Mouse (Mus musculus) gastrocnemius, postnatal 14 days (tissue): Measurements from ENCODE around the gene Ankrd66. TPM values are rescaled to one million over a fixed set of nuclear protein-coding genes. Genes with fewer than 3 reads are reported as not detected.
"Not testable (repeated sequence)": the region's sequence is repeated elsewhere in the genome, so short reads cannot be mapped to it uniquely, and the experiment has no call there.

Source experiments
- DNase-seq: peaks from one replicate; pipeline ENCODE4 v3.0.0; 2021; ENCODE audit warnings: mixed read lengths
- intact Hi-C: fragments of 180-260 bp; cut with DNase I; formaldehyde crosslinking; loops from one replicate; pipeline ENCODE4 v1.15.1; 2025; ENCODE audit warnings: low total_unique reads
- total RNA-seq, 2 experiments: library from RNA; stranded (reverse); gene quantifications; 2 replicates each; pipeline ENCODE4 v1.2.3; 2021

The Ankrd66 gene
- total RNA-seq, 2 experiments from 2014 or later = not detected

DNA sequence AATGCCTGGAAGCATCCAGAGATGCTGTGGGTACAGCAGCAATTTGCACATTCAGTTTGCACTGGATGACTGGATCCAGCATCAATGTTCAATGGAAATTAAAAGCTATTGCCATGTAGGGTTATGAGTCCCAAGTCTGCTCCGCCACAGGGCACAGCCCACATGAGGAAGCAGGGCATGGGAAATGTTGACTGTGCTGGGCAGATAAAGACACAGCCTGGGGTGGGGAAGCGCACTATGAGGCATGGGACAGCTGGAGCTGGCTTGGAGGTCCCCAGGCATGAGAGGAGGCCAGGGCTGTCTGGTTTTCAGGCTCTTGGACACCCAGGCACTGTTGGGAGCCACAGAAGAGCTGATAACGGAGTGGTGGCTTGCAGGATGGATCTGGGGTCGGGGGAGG is 601 bp upstream of the Ankrd66 start:
- DNase-seq = no peak

DNA sequence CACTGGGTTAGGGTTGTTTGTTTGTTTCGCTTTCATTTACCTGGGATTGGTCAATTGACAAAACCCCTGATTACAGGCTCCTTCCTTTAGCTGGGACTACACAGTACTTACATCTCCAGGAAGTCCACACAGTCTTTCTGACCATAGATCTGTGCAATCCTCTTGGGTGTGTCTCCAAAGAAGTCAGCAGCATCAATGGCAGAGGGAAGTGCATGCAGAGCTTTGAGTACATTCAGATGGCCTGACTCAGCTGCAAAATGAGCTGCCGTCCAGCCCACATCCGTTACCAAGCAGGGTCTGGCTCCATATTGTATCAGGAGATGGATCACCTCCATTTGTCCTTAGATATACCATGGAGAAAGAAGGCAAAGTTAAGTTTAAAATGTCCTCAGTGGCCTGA is 4.7 kb downstream of the Ankrd66 start:
- intact Hi-C loops = no loop called here
- DNase-seq = no peak

More for the DNA sequence above, 601 bp upstream of the Ankrd66 start:
- intact Hi-C loops = no loop called here

DNA sequence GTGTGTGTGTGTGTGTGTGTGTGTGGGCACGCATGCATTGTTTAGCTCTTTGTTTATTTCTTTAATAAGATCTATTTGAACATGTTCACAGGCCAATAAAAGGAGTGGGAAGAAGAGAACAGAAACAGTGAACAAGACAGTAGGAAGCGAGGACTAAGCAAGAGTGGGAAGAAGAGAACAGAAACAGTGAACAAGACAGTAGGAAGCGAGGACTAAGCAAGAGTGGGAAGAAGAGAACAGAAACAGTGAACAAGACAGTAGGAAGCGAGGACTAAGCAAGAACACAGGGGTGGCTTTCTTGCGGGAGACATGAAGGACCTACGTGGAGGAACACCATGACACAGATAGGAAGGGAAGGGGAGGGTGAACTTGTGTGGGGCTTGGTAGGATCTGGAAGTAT is 6.6 kb downstream of the Ankrd66 start:
- DNase-seq, intact Hi-C loops: not testable (repeated sequence)

DNA sequence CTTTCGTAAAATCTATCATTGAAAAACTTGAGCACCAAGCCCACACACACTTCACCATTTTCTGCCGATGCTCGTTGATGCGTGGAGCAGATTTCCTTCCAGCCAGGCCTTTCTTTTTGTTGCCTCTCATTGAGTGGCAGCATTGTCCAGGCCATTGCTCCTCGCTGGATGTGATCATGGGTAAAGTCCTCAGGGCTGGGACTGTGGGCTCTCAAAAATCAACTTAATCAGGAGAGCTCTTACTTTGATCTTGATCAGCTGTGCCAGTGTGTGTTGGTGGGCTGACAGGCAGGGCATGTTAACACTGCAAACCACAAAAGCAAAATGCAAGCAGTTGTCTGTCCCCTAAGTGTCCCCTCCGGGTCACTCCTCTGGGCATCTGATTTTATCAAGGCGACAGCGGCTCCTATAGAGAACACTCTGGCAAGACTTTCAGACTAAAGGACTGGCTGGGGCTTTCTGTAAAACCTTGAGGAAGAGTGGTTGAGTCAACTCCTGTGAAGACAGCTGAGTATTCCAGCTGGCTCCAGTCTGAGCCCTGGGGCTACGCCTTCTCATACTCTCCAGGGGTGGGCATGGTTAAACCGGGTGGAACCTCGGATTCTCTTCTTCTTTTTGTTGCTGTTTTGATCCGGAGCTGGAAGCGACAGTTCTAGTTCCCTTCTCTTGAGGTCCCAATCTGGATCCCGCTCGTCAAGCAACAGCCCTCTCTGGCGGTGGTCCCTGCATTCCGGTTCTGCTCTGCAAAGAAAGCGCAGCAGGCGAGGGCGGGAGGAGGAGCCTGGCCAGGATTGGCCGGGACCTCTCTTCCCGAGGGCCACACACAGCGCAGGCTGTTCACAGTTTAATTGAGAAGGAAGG is 8.8 kb downstream of the Ankrd66 start:
- intact Hi-C loops = no loop called here
- DNase-seq = peak; percentile 58

DNA sequence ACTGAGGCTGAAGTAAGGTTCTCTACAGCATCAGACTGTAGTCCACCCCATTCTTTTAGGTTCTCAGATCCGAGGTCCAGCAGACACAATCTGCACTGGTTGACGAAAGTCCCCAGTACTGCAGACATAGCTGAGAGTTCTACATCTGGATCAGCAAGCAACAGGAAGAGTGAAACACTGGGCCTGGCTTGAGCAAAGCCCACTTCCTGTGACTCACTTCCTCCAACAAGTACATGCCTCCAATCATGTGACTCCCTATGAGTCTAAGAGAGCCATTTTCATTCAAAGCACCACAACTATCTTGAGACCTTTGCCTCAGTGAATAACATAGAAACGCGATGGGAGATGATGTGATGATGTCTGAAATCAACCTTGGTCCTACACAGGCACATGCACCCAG is 12.2 kb downstream of the Ankrd66 start:
- intact Hi-C loops = no loop called here

DNA sequence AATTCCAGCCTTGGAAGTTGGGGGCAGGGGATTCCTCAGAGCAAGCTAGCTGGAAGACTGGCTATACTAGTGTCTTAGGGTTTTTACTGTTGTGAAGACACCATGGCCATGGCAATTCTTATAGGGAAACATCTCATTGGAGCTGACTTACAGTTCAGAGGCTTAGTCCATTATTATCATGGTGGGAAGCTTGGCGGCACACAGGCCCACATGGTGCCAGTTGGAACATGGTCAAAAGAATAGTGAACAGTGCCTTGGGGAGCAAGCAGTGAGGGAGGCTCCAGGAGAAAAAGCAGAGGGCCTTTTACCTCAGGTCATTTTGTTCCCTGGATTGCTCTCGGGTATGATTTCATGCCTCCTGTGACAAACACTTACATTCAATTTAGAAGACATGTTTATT is 12.9 kb downstream of the Ankrd66 start:
- intact Hi-C loops = no loop called here
- no peak for DNase-seq

More for the DNA sequence above, 12.2 kb downstream of the Ankrd66 start:
- no peak for DNase-seq

DNA sequence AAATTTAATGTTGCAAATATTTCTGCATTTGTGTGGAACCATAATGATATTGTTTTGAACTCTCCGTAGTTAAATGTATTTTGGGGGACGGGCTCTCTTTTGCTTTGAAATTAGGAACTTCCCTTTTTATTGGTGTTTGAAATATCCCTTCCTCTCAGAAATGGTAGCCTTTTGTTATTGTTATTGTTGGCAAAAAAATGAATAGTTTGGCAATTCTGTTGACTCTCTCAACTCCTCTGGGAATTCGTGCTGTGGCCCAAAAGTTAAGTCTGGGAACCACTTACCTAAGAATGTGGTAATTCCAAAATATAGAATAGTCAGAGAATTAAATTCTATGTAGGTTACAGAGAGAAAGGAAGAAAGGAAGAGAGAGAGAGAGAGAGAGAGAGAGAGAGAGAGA is 23.3 kb downstream of the Ankrd66 start:
- no peak for DNase-seq
- intact Hi-C loops = no loop called here

DNA sequence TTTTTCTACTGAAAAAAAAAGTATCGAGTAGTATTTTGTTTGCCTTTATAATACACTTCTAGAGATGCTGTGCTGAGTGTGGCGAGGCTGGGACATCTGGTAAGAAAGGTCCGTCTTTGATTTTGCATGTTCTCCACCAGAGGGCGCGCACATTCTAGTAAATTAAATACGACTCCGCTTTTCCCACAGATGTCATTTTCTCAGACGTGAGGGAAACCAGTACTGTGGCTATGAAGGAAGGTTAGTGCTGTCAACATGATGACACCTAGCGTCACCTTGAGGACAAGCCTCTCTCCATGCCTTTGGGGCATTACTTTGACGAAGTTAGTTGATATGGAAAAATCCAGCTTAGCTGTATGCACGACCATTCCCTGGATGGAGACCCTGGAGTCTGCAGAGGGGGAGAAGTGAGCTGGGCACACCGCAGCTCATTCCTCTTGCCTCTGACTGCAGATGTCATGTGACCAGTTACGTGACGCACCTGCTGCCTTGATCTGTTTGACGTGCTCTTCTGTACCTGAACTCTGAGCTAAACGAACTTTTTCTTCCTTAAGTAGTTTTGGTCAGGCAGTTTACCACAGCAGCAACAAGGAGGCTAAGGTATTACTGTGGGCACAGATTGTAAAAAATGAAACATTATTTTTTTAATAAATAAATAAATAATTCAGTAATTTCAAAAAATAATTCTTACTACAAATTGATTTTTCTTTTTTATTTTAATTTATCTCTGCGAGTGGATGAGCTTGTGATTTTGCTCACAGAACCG is 24.6 kb downstream of the Ankrd66 start:
- intact Hi-C loops = loop anchor here (5.0 kb wide), 1 partner anchor 88 kb away; no protein-coding TSS in a partner anchor
- DNase-seq = peak; percentile 55

DNA sequence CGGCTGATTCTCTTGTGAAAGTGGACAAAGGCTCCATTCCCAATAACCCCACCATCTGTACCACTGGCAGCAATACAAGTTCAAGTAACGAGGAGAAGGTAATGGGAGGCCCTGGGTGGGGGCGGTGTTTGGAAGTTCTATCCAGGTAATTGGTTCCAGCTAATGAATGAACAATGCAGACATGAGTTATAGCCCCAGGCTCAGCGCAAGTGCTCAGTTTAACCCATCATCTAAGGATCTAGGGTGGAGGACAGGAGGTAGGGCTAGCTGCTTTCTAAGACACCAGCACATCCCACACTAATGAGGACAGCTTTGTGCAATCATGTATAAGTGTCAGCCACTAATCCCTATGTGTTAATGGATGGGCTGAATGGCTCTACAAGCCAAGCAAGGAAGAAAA is 32.7 kb downstream of the Ankrd66 start:
- no peak for DNase-seq
- intact Hi-C loops = no loop called here

DNA sequence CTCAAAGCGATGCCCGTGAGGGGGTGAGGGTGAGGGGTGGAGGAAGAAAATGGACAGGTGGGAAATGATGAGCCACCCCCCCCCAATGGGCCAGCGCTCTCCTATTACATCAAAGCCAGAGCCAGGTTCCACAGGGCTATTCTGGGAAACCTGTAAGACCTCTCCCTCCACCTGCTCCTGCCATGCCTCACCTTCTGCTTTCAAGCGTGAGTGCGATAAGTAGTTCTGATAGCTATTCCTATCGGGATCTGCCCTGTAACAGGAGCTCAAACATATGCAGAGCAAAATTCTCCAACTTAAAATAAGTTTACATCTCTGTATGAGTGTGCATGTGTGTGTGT is 38.9 kb downstream of the Ankrd66 start:
- intact Hi-C loops = no loop called here
- DNase-seq = no peak

DNA sequence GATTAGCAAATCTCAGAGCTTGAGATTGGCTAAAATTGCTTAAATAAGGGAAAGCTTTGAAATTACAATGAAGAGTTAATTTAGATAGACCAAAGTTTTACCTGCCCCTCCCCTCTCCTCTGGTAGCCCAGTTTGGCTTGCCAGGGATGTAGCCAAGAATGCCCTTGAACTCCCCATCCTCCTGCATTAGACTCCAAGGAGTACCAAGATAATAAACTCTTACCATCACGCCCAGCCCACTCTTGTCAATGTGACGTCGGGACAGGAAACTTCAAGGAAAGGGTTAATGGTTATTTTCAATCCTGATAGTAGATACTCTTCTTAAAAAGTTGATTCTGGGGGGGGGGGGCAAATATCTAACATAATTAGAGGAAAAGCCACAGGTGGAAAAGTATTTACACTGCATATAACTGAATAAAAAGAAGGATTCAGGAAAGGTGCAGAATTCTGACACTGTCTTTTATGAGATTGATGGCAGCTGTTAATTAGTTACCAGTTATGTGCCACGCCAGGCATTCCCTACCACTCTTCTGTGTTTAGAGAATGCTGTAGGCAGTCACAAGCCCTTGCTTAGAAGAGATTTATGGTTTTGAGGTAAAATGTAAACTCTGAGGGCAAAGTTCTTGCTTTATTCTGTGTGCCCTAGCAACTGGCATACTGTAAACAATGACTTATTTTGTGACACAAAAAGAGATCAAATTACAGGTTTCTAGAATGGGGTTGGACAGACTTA is 39.4 kb downstream of the Ankrd66 start:
- intact Hi-C loops = no loop called here
- DNase-seq = no peak

DNA sequence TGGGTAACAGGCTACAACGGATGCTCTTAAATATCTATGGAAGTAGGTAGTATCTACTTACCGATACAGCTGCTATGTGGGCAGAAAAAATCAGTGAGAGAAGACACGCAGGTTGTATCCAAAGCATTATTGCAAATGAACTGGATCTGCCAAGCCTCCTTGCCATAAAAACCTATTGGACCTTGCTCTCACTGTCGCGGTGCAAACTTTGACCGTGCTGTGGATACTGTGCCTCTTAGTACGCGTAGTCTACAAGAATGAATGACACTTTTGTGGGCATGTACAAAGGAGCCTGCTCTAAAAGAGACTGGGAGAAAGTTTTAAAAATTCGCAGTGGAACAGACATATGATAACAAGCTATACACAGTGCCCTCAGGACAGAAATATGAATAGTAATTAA is 40.8 kb downstream of the Ankrd66 start, which contains the start of gene Mep1a:
TSS of gene Mep1a (minus strand) at position 221 of the 400 bp plus-strand sequence.
- no peak for DNase-seq

DNA sequence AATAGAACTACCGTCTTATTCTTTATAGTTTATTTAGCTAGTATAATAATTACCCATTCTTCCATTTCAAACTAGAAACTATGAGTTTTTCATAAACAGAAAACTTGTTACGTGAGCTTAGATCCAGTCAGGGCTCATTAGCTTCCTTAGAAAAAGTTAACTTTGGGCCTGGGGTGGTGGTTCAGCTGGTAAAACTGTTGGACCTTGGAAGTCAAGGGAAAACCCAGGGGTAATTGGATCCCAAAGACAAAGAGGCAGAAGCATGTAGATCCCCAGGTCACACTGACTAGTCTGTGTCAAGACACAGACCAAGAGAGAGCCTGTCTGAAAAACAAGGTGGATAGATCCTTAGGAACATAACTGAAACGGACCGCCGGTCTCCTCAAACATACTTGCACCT is 41.8 kb downstream of the Ankrd66 start:
- intact Hi-C loops = no loop called here
- no peak for DNase-seq

More for the DNA sequence above, 40.8 kb downstream of the Ankrd66 start, which contains the start of gene Mep1a:
- intact Hi-C loops = no loop called here

DNA sequence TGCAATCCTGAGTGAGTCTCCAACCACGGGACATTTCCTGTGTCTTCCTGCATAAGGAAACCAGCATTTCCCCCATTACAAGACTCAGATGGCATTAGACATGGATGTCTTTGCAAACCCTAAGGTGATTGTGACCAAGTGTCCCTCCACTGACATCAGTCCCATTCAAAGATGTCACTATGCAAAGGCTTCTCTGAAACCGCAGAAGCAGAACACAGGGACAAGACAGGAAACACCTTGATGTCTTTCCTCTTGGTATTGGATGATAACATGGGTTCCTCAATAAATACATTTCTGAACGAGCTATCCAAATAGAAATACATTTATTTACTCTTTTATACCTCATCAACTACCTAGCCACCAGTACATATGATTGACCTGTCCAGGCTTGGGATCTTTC is 42.2 kb downstream of the Ankrd66 start:
- intact Hi-C loops = no loop called here
- DNase-seq = no peak

DNA sequence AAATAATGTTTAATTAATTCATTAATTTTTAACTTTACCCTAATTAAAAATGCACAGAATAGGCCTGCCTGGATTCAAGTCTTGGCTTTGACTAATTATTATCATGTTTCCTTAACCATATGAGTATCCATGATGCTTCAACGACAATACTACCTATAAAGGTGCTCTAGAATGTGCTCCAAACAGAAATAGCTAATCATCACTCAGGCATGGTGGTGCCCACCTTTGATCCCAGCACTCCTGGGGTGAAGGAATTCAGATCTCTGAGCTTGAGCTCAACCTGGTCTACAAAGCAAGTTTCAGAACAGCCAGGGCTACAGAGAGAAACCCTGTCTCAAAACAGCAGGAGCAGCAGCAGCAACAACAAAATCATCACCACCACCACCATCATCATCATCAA is 42.9 kb downstream of the Ankrd66 start:
- intact Hi-C loops = no loop called here

DNA sequence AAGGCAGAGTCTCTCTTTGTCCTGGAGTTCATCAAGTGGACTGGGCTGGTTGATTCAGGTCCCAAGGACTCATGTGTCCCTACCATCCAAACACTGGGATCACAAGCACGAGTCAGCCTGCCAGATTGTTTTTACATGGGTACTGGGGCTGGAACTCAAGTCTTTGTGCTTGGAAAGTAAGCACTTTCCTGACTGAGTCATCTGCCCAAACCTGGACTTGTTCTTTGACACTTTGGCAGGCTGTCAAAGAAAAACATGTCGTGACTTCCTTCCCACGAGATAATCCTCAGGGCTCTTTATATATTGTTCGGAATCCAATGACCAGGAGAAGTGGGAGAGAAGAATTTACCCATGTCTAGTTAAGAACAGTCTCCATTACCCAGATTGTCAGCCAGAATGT is 45.9 kb downstream of the Ankrd66 start:
- DNase-seq = no peak
- intact Hi-C loops = no loop called here

More for the DNA sequence above, 42.9 kb downstream of the Ankrd66 start:
- no peak for DNase-seq

DNA sequence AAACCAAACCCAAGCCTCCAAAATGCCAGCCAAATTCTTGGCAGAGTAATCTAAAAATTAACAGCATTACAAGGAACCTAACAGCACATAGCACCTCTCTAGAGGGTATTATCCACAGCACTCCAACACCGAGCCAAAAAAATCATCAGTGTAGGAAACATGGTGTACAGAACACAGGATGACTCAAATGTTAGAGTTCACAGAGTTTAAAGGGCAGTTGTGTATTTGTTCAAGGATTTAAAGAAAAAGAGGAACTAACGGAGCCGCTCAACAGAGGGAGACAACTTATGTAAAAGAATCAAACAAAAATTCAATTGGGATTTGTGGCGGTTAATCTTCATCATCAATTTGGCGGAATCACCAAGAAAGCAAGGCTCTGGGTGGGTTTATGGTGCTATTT is 47.9 kb downstream of the Ankrd66 start:
- DNase-seq = no peak
- intact Hi-C loops = no loop called here

DNA sequence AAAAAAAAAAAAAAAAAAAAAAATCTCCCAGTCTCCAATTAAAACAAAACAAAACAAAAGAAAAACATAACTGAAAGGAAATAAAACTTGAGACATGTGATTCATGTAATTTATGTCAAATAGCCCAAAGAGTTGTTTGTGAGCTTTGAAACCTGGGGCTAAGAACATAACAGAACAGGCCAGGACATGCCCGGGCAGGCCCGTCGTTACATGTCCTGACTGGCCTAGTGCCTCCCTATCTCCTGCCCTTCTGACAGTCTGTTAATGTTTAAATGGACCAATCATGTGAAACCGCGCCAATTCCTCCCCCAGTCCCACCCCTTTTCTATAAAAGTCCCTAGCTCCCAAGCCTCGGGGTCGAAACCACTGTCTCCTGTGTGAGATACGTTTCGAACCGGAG is 53.1 kb downstream of the Ankrd66 start:
- intact Hi-C loops, DNase-seq: not testable (repeated sequence)

DNA sequence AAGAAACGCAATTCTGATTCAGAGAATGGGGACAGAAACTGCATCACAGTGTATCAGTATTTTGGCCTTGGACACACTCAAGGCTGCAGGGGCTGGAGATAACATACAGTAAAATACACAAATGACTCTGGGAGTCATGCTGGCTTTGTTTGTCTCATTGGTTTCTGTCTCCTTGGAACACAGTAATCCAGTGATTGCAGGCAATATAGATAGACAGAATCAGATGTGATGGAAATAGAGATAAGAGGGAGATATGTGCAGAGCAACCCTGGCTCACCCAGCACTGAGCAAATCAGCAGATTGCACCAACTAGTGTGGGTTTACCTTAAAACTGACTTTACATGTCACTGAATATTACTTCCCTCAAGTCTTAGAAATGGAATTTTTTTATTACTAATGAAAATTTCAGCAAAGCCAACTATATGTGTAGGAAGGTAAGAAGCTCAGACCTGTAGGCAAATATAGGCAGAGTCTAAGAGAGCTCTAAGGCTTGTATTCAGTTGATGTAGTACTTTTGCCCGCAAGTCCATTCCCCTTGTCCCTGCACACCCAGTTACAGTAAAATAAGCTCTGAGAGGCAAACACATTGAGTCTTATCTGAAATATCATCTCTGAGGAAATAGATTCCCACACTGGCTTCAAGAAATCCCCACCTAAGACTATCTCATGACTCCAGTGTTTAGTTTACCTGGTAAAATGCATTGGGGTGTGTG is 54.8 kb downstream of the Ankrd66 start:
- DNase-seq = no peak
- intact Hi-C loops = no loop called here
